Mouse (Mus musculus): ENCODE results near the gene Rin2. TPM values are rescaled to one million over a fixed set of nuclear protein-coding genes. Genes with fewer than 3 reads are reported as not detected.

Gene Rin2
- total and polyA plus RNA-seq, 3 experiments = 0.05 to 0.10 (median 0.08) TPM

- Histone ChIP-seq H3K9ac (ENCODE audit: insufficient read depth, low read depth) (no peak overlapping the region), H3K9me3 (replicated peaks; ENCODE audit: low read length) (no peaks in the 10 kb centered on the region), H3K36me3 (replicated peaks in 1 of 2; ENCODE audit: control insufficient read depth in 1 of 2, insufficient read depth in 1 of 2, low read length in 1 of 2) (no peaks in the 10 kb centered on the region), H3K27me3 (replicated peaks) (peaks cover 2% of the 10 kb centered on the region), H3K4me2 (ENCODE audit: insufficient read depth, low read depth, poor library complexity, severe bottlenecking) (no peak overlapping the region), H3K4me3 (replicated peaks in 1 of 3; ENCODE audit: low read depth in 2 of 3, low read length in 2 of 3, poor library complexity in 1 of 3) (no peak overlapping the region), H3K27ac (ENCODE audit: insufficient read depth, low read depth) (no peak overlapping the region), H3K79me2 (replicated peaks; ENCODE audit: control insufficient read depth, extremely low read depth, insufficient read depth, poor library complexity, severe bottlenecking) (no peaks in the 10 kb centered on the region), H3K4me1 (ENCODE audit: control insufficient read depth in 1 of 2, insufficient read depth in 2 of 2) (no peaks in the 10 kb centered on the region)
- in situ Hi-C loops (cut with MboI; ENCODE audit: low pct_ligation_motif_present, low pct_unique_long_range_greater_than_20kb, low sequenced_read_pairs) = no loop called here
- DNase-seq (ENCODE audit: extremely low read depth) = no peak
- dilution Hi-C loops (cut with MboI; ENCODE audit: extremely low pct_ligation_motif_present, extremely low pct_unique_long_range_greater_than_20kb, low sequenced_read_pairs) = no loop called here
- TF ChIP-seq HCFC1 (IDR thresholded peaks at IDR 0.05; ENCODE audit: low read depth, low read length) = no peak
- TF ChIP-seq GABPA (IDR thresholded peaks at IDR 0.05; ENCODE audit: insufficient replicate concordance, low read depth, low read length) = no peak
- no peak for TF ChIP-seq TCF12 (IDR thresholded peaks at IDR 0.05; ENCODE audit: low read depth, low read length)
- no peak for TF ChIP-seq RCOR1 (conservative IDR thresholded peaks at IDR 0.05; ENCODE audit: low read depth, low read length)
- TF ChIP-seq MXI1 (IDR thresholded peaks at IDR 0.05; ENCODE audit: low read depth, low read length) = no peak
- TF ChIP-seq POLR2AphosphoS2 (IDR thresholded peaks at IDR 0.05; ENCODE audit: low read depth, low read length) = no peak
- no peak for TF ChIP-seq TBP (conservative IDR thresholded peaks at IDR 0.05; ENCODE audit: low read depth, low read length)
- no peak for TF ChIP-seq NRF1 (IDR thresholded peaks at IDR 0.05; ENCODE audit: low read depth, low read length)
- TF ChIP-seq USF2 (conservative IDR thresholded peaks at IDR 0.05; ENCODE audit: low read depth, low read length) = no peak
- no peak for TF ChIP-seq CHD1 (IDR thresholded peaks at IDR 0.05; ENCODE audit: low read depth, low read length)
- TF ChIP-seq ETS1 (conservative IDR thresholded peaks at IDR 0.05; ENCODE audit: low read depth, low read length) = no peak
- no peak for TF ChIP-seq CTCF (conservative IDR thresholded peaks at IDR 0.05 in 1 of 2, IDR thresholded peaks at IDR 0.05 in 1 of 2; ENCODE audit: low read depth in 2 of 2, low read length in 2 of 2)
- no peak for TF ChIP-seq NELFE (IDR thresholded peaks at IDR 0.05; ENCODE audit: low read depth, low read length)
- no peak for TF ChIP-seq EP300 (IDR thresholded peaks at IDR 0.05; ENCODE audit: low read length)
- TF ChIP-seq USF1 (IDR thresholded peaks at IDR 0.05; ENCODE audit: low read depth, low read length) = no peak
- TF ChIP-seq RAD21 (IDR thresholded peaks at IDR 0.05; ENCODE audit: low read depth, low read length) = no peak
These were observed 11.1 kb upstream of the Rin2 start for GRCm38 (mm10) chr2:145663899-145664298.

- DNase-seq (ENCODE audit: extremely low read depth) = no peak
- in situ Hi-C loops (cut with MboI; ENCODE audit: low pct_ligation_motif_present, low pct_unique_long_range_greater_than_20kb, low sequenced_read_pairs) (no loop called here), dilution Hi-C loops (cut with MboI; ENCODE audit: extremely low pct_ligation_motif_present, extremely low pct_unique_long_range_greater_than_20kb, low sequenced_read_pairs) (no loop called here)
- no peaks in the 10 kb centered on the region for H3K36me3 ChIP-seq (replicated peaks in 1 of 2; ENCODE audit: control insufficient read depth in 1 of 2, insufficient read depth in 1 of 2, low read length in 1 of 2)
- H3K4me2 ChIP-seq (ENCODE audit: insufficient read depth, low read depth, poor library complexity, severe bottlenecking) = no peak overlapping the region
- H3K4me3 ChIP-seq (replicated peaks in 1 of 3; ENCODE audit: low read depth in 2 of 3, low read length in 2 of 3, poor library complexity in 1 of 3) = no peak overlapping the region
- no peak overlapping the region for H3K27ac ChIP-seq (ENCODE audit: insufficient read depth, low read depth)
- no peaks in the 10 kb centered on the region for H3K79me2 ChIP-seq (replicated peaks; ENCODE audit: control insufficient read depth, extremely low read depth, insufficient read depth, poor library complexity, severe bottlenecking)
- no peaks in the 10 kb centered on the region for H3K4me1 ChIP-seq (ENCODE audit: control insufficient read depth in 1 of 2, insufficient read depth in 2 of 2)
- H3K27me3 ChIP-seq (replicated peaks) = peaks cover 2% of the 10 kb centered on the region
- TF ChIP-seq HCFC1 (IDR thresholded peaks at IDR 0.05; ENCODE audit: low read depth, low read length) (no peak), PAX5 (IDR thresholded peaks at IDR 0.05; ENCODE audit: low read length) (no peak)
- H3K9me3 ChIP-seq (replicated peaks; ENCODE audit: low read length) = no peaks in the 10 kb centered on the region
- H3K9ac ChIP-seq (ENCODE audit: insufficient read depth, low read depth) = no peak overlapping the region
These were observed 10.7 kb upstream of the Rin2 start for GRCm38 (mm10) chr2:145664311-145664710.
